Mouse (Mus musculus): ENCODE data around the gene Ppp1r26. TPM values are rescaled to one million over a fixed set of nuclear protein-coding genes. Genes with fewer than 3 reads are reported as not detected.

The Ppp1r26 gene
- polyA plus RNA-seq, 1 experiment from 2014 or later, result 10.6 TPM

DNA sequence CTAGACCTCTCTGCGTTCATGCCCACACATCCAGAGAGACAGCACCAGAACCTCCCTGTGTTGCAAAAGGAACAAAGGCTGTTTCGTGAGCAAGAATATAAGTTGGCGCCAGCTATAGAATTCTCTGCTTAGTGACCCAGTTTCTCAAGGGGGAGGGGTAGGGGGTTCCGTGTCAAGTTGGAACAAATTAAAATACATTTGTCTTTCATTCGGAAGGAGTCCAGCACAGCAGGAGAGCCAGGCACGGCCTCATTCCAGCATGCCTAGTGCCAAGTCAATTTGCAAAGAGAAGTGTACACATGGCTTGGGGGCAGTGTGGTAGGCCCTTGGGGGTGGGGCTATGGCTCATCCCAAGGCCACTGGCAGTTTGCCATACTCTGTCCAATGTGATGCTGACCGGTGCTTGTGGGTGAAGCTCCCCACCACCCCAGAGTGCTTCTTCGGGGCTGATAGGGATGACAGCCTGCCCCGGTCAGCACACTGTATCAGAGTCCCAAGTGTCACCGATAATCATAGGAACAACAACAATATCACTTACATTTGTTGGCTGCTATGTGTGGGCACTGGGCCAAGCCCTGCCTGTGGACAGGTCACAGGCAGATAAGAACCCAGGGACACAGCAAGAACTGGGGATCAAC lies 31.1 kb upstream of the Ppp1r26 start:
- Histone ChIP-seq H3K4me1 (peaks cover 13% of the 10 kb centered on the region), H3K9me3 (replicated peaks) (no peaks in the 10 kb centered on the region), H3K27me3 (peaks cover 4% of the 10 kb centered on the region), H3K27ac (peak overlapping the region; percentile 40; the same call in 1 of the 2 replicates), H3K4me2 (replicated peaks) (no peak overlapping the region), H3K9ac (no peak overlapping the region), H3K4me3 (no peak overlapping the region), H3K36me3 (no peaks in the 10 kb centered on the region)
- WGBS, result 51% methylated on average over 10 of the region's 10 CpGs
- no peak for ATAC-seq (ENCODE audit: low FRiP score)

DNA sequence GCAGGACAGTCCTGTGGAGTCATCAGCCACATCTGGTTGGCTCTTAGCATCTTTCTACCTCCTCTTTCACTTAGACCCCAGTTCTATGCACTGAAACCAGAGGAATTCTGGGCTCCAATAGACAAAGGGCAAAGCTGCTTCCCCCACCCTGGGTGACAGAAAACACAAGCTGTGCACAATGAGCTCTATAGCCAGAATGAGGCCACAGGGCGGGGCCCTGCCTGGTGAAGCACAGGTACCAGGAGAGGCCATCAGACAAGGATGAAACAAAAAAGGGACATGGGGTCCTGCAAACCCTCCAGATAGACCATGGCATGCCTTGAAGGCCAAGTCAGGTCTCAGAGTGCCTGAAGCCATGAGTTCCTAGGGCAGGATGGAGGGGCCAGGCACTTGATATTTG lies 30.1 kb upstream of the Ppp1r26 start:
- peaks cover 4% of the 10 kb centered on the region for H3K27me3 ChIP-seq
- no peak overlapping the region for H3K4me2 ChIP-seq (replicated peaks)
- no peak overlapping the region for H3K4me3 ChIP-seq
- peaks cover 13% of the 10 kb centered on the region for H3K4me1 ChIP-seq
- H3K27ac ChIP-seq, result no peak overlapping the region
- ATAC-seq (ENCODE audit: low FRiP score), result no peak
- no peak overlapping the region for H3K9ac ChIP-seq
- H3K9me3 ChIP-seq (replicated peaks), result no peaks in the 10 kb centered on the region
- H3K36me3 ChIP-seq, result no peaks in the 10 kb centered on the region
- WGBS, result 81% methylated on average over 1 of the region's 1 CpGs

DNA sequence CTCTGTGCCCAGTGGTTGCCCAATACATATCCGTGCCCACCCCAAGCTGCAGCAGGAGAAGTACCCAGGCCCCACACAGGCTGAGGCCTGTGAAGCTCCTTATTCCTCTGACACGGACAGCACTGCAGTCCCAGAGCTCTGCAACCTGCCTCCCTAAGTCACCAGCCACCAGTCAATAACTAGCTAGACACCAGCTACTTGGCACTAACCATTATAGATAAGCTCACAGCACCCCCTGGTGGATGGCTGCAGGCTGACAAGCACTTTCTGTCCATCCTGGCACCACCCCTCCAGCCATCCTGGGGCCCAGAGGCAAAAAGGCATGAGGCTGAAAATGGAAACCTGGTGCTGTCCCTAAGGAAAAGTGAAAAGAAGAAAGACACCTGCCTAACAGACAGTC lies 28.6 kb upstream of the Ppp1r26 start:
- Histone ChIP-seq H3K4me1 (peaks cover 13% of the 10 kb centered on the region), H3K9ac (no peak overlapping the region), H3K27ac (no peak overlapping the region), H3K4me3 (no peak overlapping the region), H3K4me2 (replicated peaks) (no peak overlapping the region), H3K27me3 (peaks cover 4% of the 10 kb centered on the region), H3K36me3 (no peaks in the 10 kb centered on the region), H3K9me3 (replicated peaks) (no peaks in the 10 kb centered on the region)
- 55% methylated on average over 2 of the region's 2 CpGs for WGBS
- ATAC-seq (ENCODE audit: low FRiP score), result peak; percentile 51

DNA sequence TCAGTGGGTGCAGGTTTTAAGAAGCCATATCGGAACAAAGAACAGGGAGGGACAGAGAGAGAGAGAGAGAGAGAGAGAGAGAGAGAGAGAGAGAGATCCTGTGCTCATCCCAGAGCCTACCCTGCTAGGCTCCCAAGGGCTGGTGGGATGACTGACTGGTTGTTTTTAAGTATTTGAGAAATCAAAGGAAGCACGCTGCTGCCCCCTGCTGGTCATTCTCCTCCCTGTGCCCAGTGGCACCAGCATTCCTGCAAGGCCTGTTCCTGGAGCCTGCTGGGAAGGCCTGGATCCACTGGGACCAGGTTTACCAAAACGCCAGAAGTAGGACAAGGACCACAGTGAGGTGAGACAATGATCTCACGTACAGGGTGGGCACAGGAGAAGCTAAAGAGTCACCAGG lies 26.7 kb upstream of the Ppp1r26 start:
- Histone ChIP-seq H3K4me2 (replicated peaks) (no peak overlapping the region), H3K27ac (no peak overlapping the region), H3K9ac (no peak overlapping the region), H3K27me3 (peaks cover 4% of the 10 kb centered on the region), H3K4me3 (no peak overlapping the region), H3K9me3 (replicated peaks) (no peaks in the 10 kb centered on the region), H3K36me3 (no peaks in the 10 kb centered on the region), H3K4me1 (peaks cover 12% of the 10 kb centered on the region)
- ATAC-seq (ENCODE audit: low FRiP score), result no peak
- WGBS, result 20% methylated on average over 4 of the region's 4 CpGs

DNA sequence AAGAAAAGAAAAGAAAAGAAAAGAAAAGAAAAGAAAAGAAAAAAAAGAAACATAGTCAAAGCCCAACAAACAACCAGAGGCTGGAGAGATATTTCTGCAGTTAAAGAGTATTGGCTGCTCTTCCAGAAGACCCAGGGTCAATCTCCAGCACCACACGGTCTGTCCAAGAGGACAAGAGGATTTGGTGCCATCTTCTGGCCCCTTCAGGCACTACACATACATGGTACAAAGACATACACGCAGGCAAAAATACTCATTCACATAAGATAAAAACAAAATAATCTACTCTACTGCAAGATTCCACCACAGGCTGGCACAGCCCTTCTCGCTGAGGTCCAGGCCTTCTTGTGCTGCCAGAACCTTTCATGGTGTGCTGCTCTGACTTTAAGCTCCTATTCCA lies 23.4 kb upstream of the Ppp1r26 start:
- Histone ChIP-seq H3K4me2 (replicated peaks) (no peak overlapping the region), H3K9me3 (replicated peaks) (no peaks in the 10 kb centered on the region), H3K9ac (no peak overlapping the region), H3K27ac (no peak overlapping the region), H3K27me3 (peaks cover 4% of the 10 kb centered on the region), H3K36me3 (no peaks in the 10 kb centered on the region), H3K4me1 (no peaks in the 10 kb centered on the region; the same call in 1 of the 2 replicates), H3K4me3 (no peak overlapping the region)
- ATAC-seq (ENCODE audit: low FRiP score), result no peak
- 32% methylated on average over 3 of the region's 3 CpGs for WGBS

DNA sequence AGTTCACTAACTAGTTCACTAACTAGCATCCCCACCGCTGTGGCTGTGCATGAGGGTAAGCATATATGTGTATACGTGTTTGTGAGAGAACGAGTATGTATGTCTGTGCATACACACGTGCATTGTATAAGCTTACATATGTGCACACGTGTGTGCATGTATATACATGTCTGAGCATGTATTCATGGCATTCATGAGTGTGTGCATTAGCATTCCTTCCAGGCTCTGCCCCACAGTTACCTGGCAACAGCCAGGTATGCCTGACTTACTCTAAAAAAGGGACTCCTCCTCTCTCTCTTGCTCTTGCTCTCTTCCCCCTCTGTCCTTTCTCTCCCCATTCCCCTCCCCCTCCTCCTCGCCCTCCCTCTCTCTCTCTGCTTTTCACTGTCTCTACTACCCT lies 19.4 kb upstream of the Ppp1r26 start:
- H3K36me3 ChIP-seq, result no peaks in the 10 kb centered on the region
- no peaks in the 10 kb centered on the region for H3K27me3 ChIP-seq
- H3K27ac ChIP-seq, result no peak overlapping the region
- WGBS, result 83% methylated on average over 6 of the region's 6 CpGs
- ATAC-seq (ENCODE audit: low FRiP score), result no peak
- H3K9me3 ChIP-seq (replicated peaks), result no peaks in the 10 kb centered on the region
- H3K9ac ChIP-seq, result no peak overlapping the region
- no peak overlapping the region for H3K4me3 ChIP-seq
- H3K4me1 ChIP-seq, result no peaks in the 10 kb centered on the region; the same call in 1 of the 2 replicates
- H3K4me2 ChIP-seq (replicated peaks), result no peak overlapping the region

DNA sequence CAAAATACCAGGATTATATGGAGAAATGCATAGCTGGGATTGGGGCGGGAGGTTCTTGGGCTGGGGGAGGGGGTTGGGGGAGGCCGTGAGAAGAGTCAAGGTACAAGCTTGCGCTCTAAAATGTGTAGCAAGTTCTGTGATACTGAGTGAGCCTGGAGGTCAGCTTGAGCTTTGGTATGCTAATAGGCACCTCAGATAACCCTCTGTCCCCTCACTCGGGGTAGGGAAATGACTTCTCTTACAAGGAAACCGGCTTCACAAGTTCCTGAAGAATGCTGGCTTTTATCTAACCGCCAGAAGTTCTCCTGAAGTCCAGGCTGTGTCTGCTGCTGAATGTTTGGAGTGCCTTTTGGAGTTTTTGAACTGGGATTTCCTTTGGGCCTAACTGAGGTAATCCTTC lies 15.8 kb upstream of the Ppp1r26 start:
- Histone ChIP-seq H3K4me2 (replicated peaks) (no peak overlapping the region), H3K9me3 (replicated peaks) (no peaks in the 10 kb centered on the region), H3K27ac (no peak overlapping the region), H3K4me3 (no peak overlapping the region), H3K4me1 (peaks cover 4% of the 10 kb centered on the region; the same call in 1 of the 2 replicates), H3K27me3 (no peaks in the 10 kb centered on the region), H3K9ac (no peak overlapping the region), H3K36me3 (no peaks in the 10 kb centered on the region)
- 56% methylated on average over 6 of the region's 6 CpGs for WGBS
- ATAC-seq (ENCODE audit: low FRiP score), result no peak

DNA sequence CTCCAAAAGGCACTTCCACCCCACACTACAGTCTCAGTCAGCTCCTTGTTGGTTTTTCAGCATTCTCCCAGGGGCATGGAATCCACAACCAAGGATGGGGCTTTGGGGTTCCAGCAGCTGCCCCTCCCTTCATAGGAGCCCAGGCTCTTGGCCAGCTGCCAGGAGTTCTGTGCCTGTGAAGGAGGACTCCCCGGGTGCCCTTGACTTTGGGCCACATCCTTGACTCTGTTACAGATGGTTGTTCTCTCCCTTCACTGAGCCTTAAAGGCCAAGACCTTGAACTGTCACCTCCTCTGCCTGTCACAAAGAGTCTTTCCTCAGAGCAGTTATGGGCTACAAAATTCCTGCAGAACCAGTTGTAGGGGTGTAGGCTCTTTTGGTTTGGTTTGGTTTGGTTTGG lies 13.8 kb upstream of the Ppp1r26 start:
- Histone ChIP-seq H3K27ac (no peak overlapping the region), H3K4me3 (no peak overlapping the region), H3K4me1 (peaks cover 4% of the 10 kb centered on the region; the same call in 1 of the 2 replicates), H3K27me3 (no peaks in the 10 kb centered on the region), H3K9ac (no peak overlapping the region), H3K36me3 (no peaks in the 10 kb centered on the region), H3K4me2 (replicated peaks) (no peak overlapping the region), H3K9me3 (replicated peaks) (no peaks in the 10 kb centered on the region)
- no peak for ATAC-seq (ENCODE audit: low FRiP score)
- 50% methylated on average over 1 of the region's 1 CpGs for WGBS

DNA sequence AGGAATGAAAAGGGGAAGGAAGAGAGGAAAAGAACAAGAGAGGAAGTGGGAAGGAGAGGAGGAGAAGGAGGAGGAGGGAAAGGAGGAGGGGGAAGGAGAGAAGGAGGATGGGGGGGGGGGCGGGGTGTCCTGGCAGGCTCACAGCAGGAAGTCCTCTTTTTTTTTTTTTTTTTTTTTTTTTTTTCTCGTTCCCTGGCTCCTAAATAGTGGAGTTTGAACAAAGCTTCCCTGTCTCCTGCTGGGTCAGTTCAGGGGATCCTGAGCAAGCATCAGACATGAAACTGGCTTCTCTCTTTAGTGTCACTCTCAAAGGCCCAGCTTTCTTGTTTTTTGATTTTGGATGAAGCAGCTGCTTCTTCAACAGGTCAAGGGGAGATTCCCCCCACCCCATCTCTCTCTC lies 13.1 kb upstream of the Ppp1r26 start:
- WGBS, result 0% methylated on average over 1 of the region's 2 CpGs
- Histone ChIP-seq H3K27ac (no peak overlapping the region), H3K36me3 (no peaks in the 10 kb centered on the region), H3K4me3 (no peak overlapping the region), H3K9ac (no peak overlapping the region), H3K9me3 (replicated peaks) (no peaks in the 10 kb centered on the region), H3K4me2 (replicated peaks) (no peak overlapping the region), H3K4me1 (peaks cover 4% of the 10 kb centered on the region; the same call in 1 of the 2 replicates), H3K27me3 (no peaks in the 10 kb centered on the region)
- no peak for ATAC-seq (ENCODE audit: low FRiP score)

DNA sequence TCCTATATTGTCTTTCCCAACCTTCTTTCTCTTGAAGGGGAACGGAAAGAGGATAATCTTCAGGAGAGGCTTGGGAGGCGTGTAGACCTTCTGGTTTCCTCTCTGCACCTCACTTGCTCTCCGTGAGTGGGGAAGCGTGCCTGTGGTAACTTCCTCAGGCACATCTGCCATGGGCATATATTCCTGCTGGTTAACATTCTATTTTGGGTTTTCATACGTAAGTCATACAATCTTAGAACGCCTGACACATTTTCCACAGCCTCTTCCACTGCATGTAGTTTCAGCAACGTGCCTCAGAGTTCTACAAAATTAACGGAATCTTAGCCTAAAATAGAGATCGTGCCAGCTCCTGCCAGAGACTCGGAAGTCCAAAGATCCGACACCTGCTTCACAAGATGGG lies 11.2 kb upstream of the Ppp1r26 start:
- ATAC-seq (ENCODE audit: low FRiP score), result no peak
- Histone ChIP-seq H3K27me3 (no peaks in the 10 kb centered on the region), H3K9me3 (replicated peaks) (no peaks in the 10 kb centered on the region), H3K9ac (no peak overlapping the region), H3K4me2 (replicated peaks) (no peak overlapping the region), H3K27ac (no peak overlapping the region), H3K36me3 (no peaks in the 10 kb centered on the region), H3K4me1 (peaks cover 4% of the 10 kb centered on the region; the same call in 1 of the 2 replicates), H3K4me3 (no peak overlapping the region)
- WGBS, result 92% methylated on average over 11 of the region's 11 CpGs

DNA sequence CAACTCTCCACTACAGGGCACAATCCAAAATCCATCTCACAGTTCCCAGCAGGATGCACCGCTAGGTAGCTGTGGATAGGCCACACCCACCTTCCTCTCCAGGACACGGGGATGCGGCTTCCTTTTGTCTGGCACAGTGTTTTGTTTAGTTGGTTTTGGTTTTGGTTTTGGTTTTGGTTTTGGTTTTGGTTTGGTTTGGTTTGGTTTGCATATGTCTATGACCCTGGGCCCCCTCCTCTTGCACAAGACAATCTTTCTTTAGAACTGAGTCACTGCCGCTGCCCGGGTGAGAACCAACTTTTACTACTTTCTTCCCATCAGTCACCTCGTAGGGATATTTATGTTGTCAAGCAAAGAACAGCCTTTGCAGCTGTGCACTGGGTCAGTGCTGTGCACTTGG lies 5.8 kb upstream of the Ppp1r26 start:
- H3K27ac ChIP-seq, result no peak overlapping the region
- 74% methylated on average over 6 of the region's 6 CpGs for WGBS

DNA sequence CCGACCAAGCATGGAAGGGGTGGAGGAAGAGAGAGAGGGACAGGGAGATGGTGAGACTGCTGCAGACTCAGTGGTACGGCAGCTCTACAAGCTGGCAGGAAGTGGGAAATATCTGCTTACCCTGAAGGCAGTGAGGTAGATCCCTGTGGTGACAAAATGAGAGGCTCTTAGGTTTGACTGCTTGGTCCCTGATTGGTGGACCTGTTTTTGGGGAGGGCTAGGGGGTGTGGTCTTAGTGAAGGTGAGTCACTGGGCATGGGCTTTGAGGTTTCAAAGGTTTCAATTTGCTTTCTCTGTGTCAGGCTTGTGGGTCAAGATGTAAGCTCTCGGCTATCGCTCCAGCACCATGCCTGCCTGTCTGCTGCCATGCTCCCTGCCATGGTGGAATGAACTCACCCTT lies 1.5 kb upstream of the Ppp1r26 start:
- Histone ChIP-seq H3K4me1 (peaks cover 8% of the 10 kb centered on the region), H3K36me3 (peaks cover 6% of the 10 kb centered on the region; the same call in 1 of the 2 replicates), H3K27me3 (peaks cover 6% of the 10 kb centered on the region; the same call in 1 of the 2 replicates), H3K4me2 (replicated peaks) (no peak overlapping the region), H3K9me3 (replicated peaks) (no peaks in the 10 kb centered on the region), H3K4me3 (no peak overlapping the region), H3K9ac (no peak overlapping the region), H3K27ac (no peak overlapping the region)
- 80% methylated on average over 4 of the region's 4 CpGs for WGBS
- ATAC-seq (ENCODE audit: low FRiP score), result no peak

More for the DNA sequence above, 5.8 kb upstream of the Ppp1r26 start:
- Histone ChIP-seq H3K9me3 (replicated peaks) (no peaks in the 10 kb centered on the region), H3K36me3 (no peaks in the 10 kb centered on the region), H3K4me3 (no peak overlapping the region), H3K27me3 (no peaks in the 10 kb centered on the region; the same call in 1 of the 2 replicates), H3K9ac (no peak overlapping the region), H3K4me1 (no peaks in the 10 kb centered on the region), H3K4me2 (replicated peaks) (no peak overlapping the region)
- ATAC-seq (ENCODE audit: low FRiP score), result no peak

DNA sequence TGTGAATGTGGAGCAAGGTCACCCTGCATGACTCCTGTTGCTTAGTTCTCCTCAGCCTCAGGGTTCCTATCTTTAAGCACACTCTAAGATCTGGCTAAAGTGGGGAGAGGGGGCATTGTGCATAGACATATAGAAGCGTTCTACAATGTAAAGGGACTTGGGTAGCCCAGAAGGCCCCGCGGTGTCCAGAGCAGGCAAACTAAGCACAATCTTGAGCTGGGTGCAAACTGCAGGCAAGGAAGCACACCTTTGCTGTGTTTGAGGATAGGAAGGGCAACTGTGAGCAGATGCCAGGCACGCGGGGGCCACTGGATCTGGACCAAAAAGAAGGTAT lies 452 bp upstream of the Ppp1r26 start:
- Histone ChIP-seq H3K27me3 (peaks cover 6% of the 10 kb centered on the region; the same call in 1 of the 2 replicates), H3K27ac (peak overlapping the region; percentile 79; the same call in 1 of the 2 replicates), H3K9ac (peak overlapping the region; percentile 89), H3K4me1 (peaks cover 8% of the 10 kb centered on the region), H3K36me3 (peaks cover 15% of the 10 kb centered on the region), H3K9me3 (replicated peaks) (no peaks in the 10 kb centered on the region), H3K4me2 (replicated peaks) (peak overlapping the region; percentile 91), H3K4me3 (peak overlapping the region; percentile 85)
- ATAC-seq (ENCODE audit: low FRiP score), result 0 out of 2 replicates have a peak, but pooled peaks have one; percentile 9
- WGBS, result 8% methylated on average over 5 of the region's 5 CpGs
